Mouse (Mus musculus) T-helper 2 cell (primary cell): ENCODE results near the gene Rad9b.

Experiments used
- in situ Hi-C: fragments of 300-600 bp; cut with MboI, MseI; formaldehyde crosslinking; loops from one replicate; pipeline ENCODE4 v1.15.1; 2025; ENCODE audit warnings: high pct_unique_total_duplicates

Gene Rad9b

GRCm38 (mm10) chr5:122284183-122285028, 69.6 kb downstream of the Rad9b start, which contains the start of gene Pptc7:
Gene Pptc7 (plus strand): TSS chr5:122284365.
- in situ Hi-C loops: no loop called here

GRCm38 (mm10) chr5:122283828-122284182, 70.2 kb downstream of the Rad9b start:
- in situ Hi-C loops: no loop called here

- in situ Hi-C loops: no loop called here
These were observed 73.1 kb downstream of the Rad9b start for GRCm38 (mm10) chr5:122280827-122281462.

GRCm38 (mm10) chr5:122280422-122280826, 73.6 kb downstream of the Rad9b start:
- in situ Hi-C loops: no loop called here

- in situ Hi-C loops: no loop called here
These were observed 74.1 kb downstream of the Rad9b start for GRCm38 (mm10) chr5:122279799-122280421.

- in situ Hi-C loops: no loop called here
These were observed 75.1 kb downstream of the Rad9b start for GRCm38 (mm10) chr5:122278946-122279345.

- in situ Hi-C loops: no loop called here
These were observed 79.2 kb downstream of the Rad9b start for GRCm38 (mm10) chr5:122274785-122275184.
